Mouse (Mus musculus) erythroblast, adult 5-6 weeks (primary cell): ENCODE measurements around the gene Atp6v0a4. TPM values are rescaled to one million over a fixed set of nuclear protein-coding genes. Genes with fewer than 3 reads are reported as not detected.

Experiments
- ATAC-seq: replicated peaks from 2 replicates; pipeline ENCODE4 v1.8.0; 2016; ENCODE audit warnings: moderate number of reproducible peaks, mild to moderate bottlenecking, moderate TSS enrichment, inconsistent platforms; ENCODE audit not compliant: poor library complexity, low FRiP score, severe bottlenecking
- total RNA-seq, 2 experiments: library from RNA; stranded (forward) in 1 of 2; stranded (reverse) in 1 of 2; fragments of 150-400 nt in 1 of 2; fragments of 200-764, 138-1000 nt in 1 of 2; gene quantifications; 2 replicates each; pipeline versions ENCODE4 v1.2.3 to v1.2.4; 2015 to 2017; ENCODE audit warnings: low replicate concordance in 2 of 2

Atp6v0a4 gene
- total RNA-seq, 2 experiments from 2014 or later, result 0.38 TPM; not detected in 1

DNA sequence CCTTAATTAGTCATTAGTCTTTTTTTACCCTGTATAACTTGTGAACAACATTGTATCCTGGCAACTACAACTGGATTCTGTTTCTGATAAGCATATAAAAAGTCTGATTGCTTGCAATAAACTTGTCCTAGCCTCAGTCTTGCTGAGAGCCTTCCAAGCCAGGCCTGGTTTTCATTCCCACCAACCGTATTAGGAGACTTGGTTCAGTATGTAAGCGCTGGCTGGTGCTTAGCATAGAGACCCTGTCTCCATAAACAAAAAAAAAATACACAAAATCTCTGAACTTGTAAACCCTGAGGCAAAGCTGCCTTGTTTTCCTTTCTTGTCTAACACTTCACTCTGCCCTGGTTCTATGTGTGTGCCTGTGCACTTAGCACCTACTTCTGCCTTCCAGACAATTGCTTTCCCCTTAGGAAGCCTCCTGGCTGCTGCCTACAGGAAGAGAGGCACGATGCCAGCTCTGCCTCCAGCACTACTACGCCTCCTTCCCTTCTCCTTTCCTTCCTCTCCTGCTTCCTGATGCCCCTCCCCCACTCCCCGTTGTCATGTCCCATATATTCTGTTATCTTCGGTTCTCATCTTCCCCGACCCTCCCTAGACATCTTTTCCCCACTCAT lies 92.4 kb downstream of the Atp6v0a4 start:
- no peak for ATAC-seq

GRCm38 (mm10) chr6:38028205-38028604 lies 96.2 kb downstream of the Atp6v0a4 start:
- no peak for ATAC-seq

- no peak for ATAC-seq
Observed at GRCm38 (mm10) chr6:38027771-38028170, 96.6 kb downstream of the Atp6v0a4 start.

DNA sequence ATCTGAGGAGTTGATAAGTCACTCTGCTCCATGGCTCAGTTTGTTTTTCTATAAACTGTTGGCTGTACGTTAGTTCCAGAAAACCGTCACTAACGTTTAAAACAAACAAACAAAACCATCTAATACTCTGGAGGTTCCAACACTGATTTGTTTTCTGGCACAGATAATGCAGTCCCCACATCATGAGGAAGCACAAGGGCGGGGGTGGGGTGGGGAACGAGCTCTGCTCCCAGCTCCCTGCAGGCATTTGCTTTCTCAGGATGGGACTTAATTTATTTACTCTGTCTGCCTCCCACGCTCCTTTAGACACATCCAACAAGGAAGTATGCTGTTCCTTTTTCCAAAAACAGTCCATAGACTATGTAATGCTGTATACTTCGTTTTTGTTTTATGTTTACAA lies 101.1 kb downstream of the Atp6v0a4 start:
- ATAC-seq, result no peak

DNA sequence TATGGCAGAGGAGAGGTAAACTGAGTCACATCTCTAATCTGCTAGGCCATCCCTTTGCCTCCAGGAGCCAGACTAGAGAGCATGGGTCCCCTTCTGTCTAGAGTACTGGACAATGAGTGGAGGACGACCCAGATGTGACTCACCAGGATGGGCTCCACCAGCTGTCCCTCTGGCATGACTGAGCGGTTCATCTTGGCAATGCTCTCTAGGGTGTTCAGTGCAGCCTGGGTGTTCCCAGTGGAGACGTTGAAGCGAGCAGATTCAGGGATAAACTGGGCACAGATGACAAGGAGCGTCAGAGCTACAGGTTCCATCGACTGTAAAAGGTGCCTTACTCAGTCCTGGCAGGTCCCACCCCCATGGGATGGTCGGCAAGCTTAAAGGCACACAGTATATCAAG lies 103.0 kb downstream of the Atp6v0a4 start:
- ATAC-seq, result no peak

DNA sequence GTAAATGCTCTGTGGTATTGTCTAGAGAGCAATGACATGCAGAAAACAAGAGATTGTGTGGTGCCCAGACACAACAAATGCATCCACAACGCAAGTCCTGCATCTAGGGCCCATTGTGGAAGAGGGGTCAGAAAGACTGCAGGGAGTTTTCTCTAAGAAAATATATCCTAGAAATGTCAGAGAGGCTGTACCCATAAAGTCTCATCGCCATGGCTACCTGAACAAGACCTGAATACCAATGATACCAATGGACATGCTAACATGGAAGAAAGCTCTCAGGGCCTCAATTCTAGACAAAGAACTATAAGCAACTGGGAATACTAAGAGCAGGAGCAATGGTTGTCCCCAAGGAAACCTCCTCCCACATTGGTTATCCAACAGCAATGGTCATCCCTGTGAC lies 111.6 kb downstream of the Atp6v0a4 start:
- no peak for ATAC-seq

GRCm38 (mm10) chr6:38007459-38007858 lies 116.9 kb downstream of the Atp6v0a4 start:
- ATAC-seq, result peak; percentile 67

Other genes starting within 250 kb of the Atp6v0a4 start
- not detected in 2 replicates for gene Svopl, start 77.6 kb downstream of the Atp6v0a4 start, total RNA-seq (2015; ENCODE audit: low replicate concordance)
- gene Svopl, start 77.6 kb downstream of the Atp6v0a4 start, total RNA-seq (2017; ENCODE audit: low replicate concordance), result not detected in 2 replicates
- not detected in 2 replicates for gene Tmem213, start 15.3 kb downstream of the Atp6v0a4 start, total RNA-seq (2015; ENCODE audit: low replicate concordance)
- not detected in 2 replicates for gene Tmem213, start 15.3 kb downstream of the Atp6v0a4 start, total RNA-seq (2017; ENCODE audit: low replicate concordance)
- gene D630045J12Rik, start 129.4 kb upstream of the Atp6v0a4 start, total RNA-seq (2015; ENCODE audit: low replicate concordance), result 0.19 TPM in 1 of 2 replicates, not detected in the other
- 0.09 and 1.5 TPM in 2 replicates for gene D630045J12Rik, start 129.4 kb upstream of the Atp6v0a4 start, total RNA-seq (2017; ENCODE audit: low replicate concordance)
- gene Zc3hav1l, start 174.7 kb upstream of the Atp6v0a4 start, total RNA-seq (2015; ENCODE audit: low replicate concordance), result 2.5 and 4.8 TPM in 2 replicates
- gene Zc3hav1l, start 174.7 kb upstream of the Atp6v0a4 start, total RNA-seq (2017; ENCODE audit: low replicate concordance), result 1.8 and 3.8 TPM in 2 replicates
- 266 and 278 TPM in 2 replicates for gene Zc3hav1, start 230.0 kb upstream of the Atp6v0a4 start, total RNA-seq (2015; ENCODE audit: low replicate concordance)
- gene Zc3hav1, start 230.0 kb upstream of the Atp6v0a4 start, total RNA-seq (2017; ENCODE audit: low replicate concordance), result 348 and 360 TPM in 2 replicates